Mouse (Mus musculus): Measurements from ENCODE around the gene Mrps24.

The Mrps24 gene

DNA sequence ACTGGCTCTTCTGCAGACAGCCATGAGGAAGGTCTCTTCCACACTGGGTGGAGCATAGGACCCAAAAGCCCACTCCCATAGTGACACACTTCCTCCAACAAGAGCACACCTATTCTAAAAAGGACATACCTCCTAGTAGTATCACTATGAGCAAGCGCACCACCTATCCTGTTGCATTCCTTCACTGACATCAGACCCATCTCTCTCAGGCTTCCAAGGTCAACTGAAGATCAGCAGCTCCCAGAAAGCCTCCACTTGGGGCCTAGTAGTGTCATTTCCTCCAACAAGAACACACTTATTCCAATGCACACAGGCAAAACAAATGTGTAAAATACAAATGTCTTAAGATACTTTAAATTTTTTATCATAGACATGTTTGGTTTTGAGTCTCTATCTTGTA, 13.7 kb downstream of the Mrps24 start:
- Histone ChIP-seq H3K27me3 (ENCODE audit: insufficient read depth, low read length) (no peaks in the 10 kb centered on the region), H3K36me3 (ENCODE audit: insufficient read depth, low read length) (peaks cover 34% of the 10 kb centered on the region), H3K4me1 (replicated peaks; ENCODE audit: low read depth, low read length) (peaks cover 67% of the 10 kb centered on the region), H3K4me3 (replicated peaks; ENCODE audit: low read length) (no peak overlapping the region), H3K9me3 (ENCODE audit: low read length) (no peaks in the 10 kb centered on the region)
- no peak for TF ChIP-seq POU5F1 (IDR thresholded peaks at IDR 0.05; ENCODE audit: borderline replicate concordance, low read length)
- TF ChIP-seq CTCF (conservative IDR thresholded peaks at IDR 0.05; ENCODE audit: low read length), result no peak
- no peak for TF ChIP-seq NANOG (IDR thresholded peaks at IDR 0.05; ENCODE audit: borderline replicate concordance, low read length)

DNA sequence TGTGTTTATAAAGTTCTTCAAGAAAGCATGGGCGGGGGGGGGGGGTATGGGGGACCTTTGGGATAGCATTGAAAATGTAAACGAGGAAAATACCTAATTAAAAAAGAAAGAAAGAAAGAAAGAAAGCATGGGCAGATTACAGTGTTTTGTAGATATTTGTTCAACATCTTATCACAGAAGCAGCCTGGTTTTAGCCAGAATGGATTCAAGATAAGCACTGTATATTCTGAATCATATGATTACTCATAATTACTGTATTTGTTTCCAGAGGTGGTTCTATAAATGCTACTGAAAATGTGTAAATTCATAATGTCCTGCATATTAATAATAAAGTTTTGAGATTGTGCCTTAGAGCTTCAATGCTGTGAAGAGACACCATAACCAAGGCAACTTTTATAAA, 14.2 kb downstream of the Mrps24 start:
- H3K4me3 ChIP-seq (replicated peaks; ENCODE audit: low read length), result no peak overlapping the region
- H3K9me3 ChIP-seq (ENCODE audit: low read length), result no peaks in the 10 kb centered on the region
- TF ChIP-seq NANOG (IDR thresholded peaks at IDR 0.05; ENCODE audit: borderline replicate concordance, low read length), result no peak
- no peak for TF ChIP-seq CTCF (conservative IDR thresholded peaks at IDR 0.05; ENCODE audit: low read length)
- no peak for TF ChIP-seq POU5F1 (IDR thresholded peaks at IDR 0.05; ENCODE audit: borderline replicate concordance, low read length)
- H3K27me3 ChIP-seq (ENCODE audit: insufficient read depth, low read length), result no peaks in the 10 kb centered on the region
- H3K4me1 ChIP-seq (replicated peaks; ENCODE audit: low read depth, low read length), result peaks cover 64% of the 10 kb centered on the region
- H3K36me3 ChIP-seq (ENCODE audit: insufficient read depth, low read length), result peaks cover 34% of the 10 kb centered on the region

- Histone ChIP-seq H3K4me1 (replicated peaks; ENCODE audit: low read depth, low read length) (peaks cover 59% of the 10 kb centered on the region), H3K4me3 (replicated peaks; ENCODE audit: low read length) (no peak overlapping the region), H3K36me3 (ENCODE audit: insufficient read depth, low read length) (peaks cover 29% of the 10 kb centered on the region), H3K27me3 (ENCODE audit: insufficient read depth, low read length) (no peaks in the 10 kb centered on the region), H3K9me3 (ENCODE audit: low read length) (no peaks in the 10 kb centered on the region)
- no peak for TF ChIP-seq NANOG (IDR thresholded peaks at IDR 0.05; ENCODE audit: borderline replicate concordance, low read length)
These were observed 14.7 kb downstream of the Mrps24 start for GRCm38 (mm10) chr11:5700808-5701207.

DNA sequence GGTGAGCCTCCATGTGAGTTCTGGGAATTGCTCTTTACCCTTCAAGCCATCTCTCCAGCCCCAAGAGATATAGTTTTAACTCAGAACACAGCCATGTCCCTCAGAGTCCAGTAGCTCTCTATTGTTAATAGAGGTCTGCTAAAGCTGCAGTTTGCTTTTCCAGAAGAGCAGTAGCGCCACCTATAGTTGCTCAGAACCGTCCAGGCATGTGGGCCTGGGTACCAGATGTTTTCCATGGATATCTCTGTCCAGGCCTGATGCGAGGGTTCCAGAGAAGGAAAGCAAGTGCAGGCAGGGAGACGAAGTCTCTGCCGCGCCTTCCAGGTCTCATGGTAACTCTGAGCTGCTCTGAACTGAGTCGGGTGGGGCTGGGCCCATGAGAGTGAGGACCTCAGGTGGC, 23.7 kb downstream of the Mrps24 start:
- peaks cover 68% of the 10 kb centered on the region for H3K4me1 ChIP-seq (replicated peaks; ENCODE audit: low read depth, low read length)
- H3K9me3 ChIP-seq (ENCODE audit: low read length), result no peaks in the 10 kb centered on the region
- no peaks in the 10 kb centered on the region for H3K27me3 ChIP-seq (ENCODE audit: insufficient read depth, low read length)
- TF ChIP-seq NANOG (IDR thresholded peaks at IDR 0.05; ENCODE audit: borderline replicate concordance, low read length) (no peak), CTCF (conservative IDR thresholded peaks at IDR 0.05; ENCODE audit: low read length) (peak; percentile 53), POU5F1 (IDR thresholded peaks at IDR 0.05; ENCODE audit: borderline replicate concordance, low read length) (no peak)
- 0 out of 2 replicates have a peak overlapping the region, but pooled peaks have one; percentile 29 for H3K4me3 ChIP-seq (replicated peaks; ENCODE audit: low read length)
- H3K36me3 ChIP-seq (ENCODE audit: insufficient read depth, low read length), result no peaks in the 10 kb centered on the region

GRCm38 (mm10) chr11:5684283-5684682, 31.2 kb downstream of the Mrps24 start:
- Histone ChIP-seq H3K9me3 (ENCODE audit: low read length) (no peaks in the 10 kb centered on the region), H3K27me3 (ENCODE audit: insufficient read depth, low read length) (no peaks in the 10 kb centered on the region), H3K4me1 (replicated peaks; ENCODE audit: low read depth, low read length) (peaks cover 23% of the 10 kb centered on the region), H3K4me3 (replicated peaks; ENCODE audit: low read length) (no peak overlapping the region), H3K36me3 (ENCODE audit: insufficient read depth, low read length) (no peaks in the 10 kb centered on the region)
- TF ChIP-seq CTCF (conservative IDR thresholded peaks at IDR 0.05; ENCODE audit: low read length), result no peak
- TF ChIP-seq POU5F1 (IDR thresholded peaks at IDR 0.05; ENCODE audit: borderline replicate concordance, low read length), result no peak

- Histone ChIP-seq H3K4me3 (replicated peaks; ENCODE audit: low read length) (no peak overlapping the region), H3K27me3 (ENCODE audit: insufficient read depth, low read length) (no peaks in the 10 kb centered on the region), H3K36me3 (ENCODE audit: insufficient read depth, low read length) (no peaks in the 10 kb centered on the region), H3K9me3 (ENCODE audit: low read length) (no peaks in the 10 kb centered on the region), H3K4me1 (replicated peaks; ENCODE audit: low read depth, low read length) (peaks cover 12% of the 10 kb centered on the region)
- no peak for TF ChIP-seq NANOG (IDR thresholded peaks at IDR 0.05; ENCODE audit: borderline replicate concordance, low read length)
- TF ChIP-seq CTCF (conservative IDR thresholded peaks at IDR 0.05; ENCODE audit: low read length), result no peak
- no peak for TF ChIP-seq POU5F1 (IDR thresholded peaks at IDR 0.05; ENCODE audit: borderline replicate concordance, low read length)
These were observed 32.9 kb downstream of the Mrps24 start for GRCm38 (mm10) chr11:5682541-5682940.
